Mouse (Mus musculus) G1E (cell line): Measurements from ENCODE around the gene Hoxd11.

ENCODE experiments used
- CTCF ChIP-seq: IDR thresholded peaks from 2 replicates; pipeline ENCODE4 v1.5.1; 2012; ENCODE audit warnings: low read depth, low read length, inconsistent platforms, mixed read lengths
- GATA1 ChIP-seq: IDR thresholded peaks from 2 replicates; pipeline ENCODE4 v1.6.1; 2012; ENCODE audit warnings: borderline replicate concordance, low read length, inconsistent platforms, mixed read lengths
- POLR2AphosphoS5 ChIP-seq: IDR thresholded peaks from 2 replicates; pipeline ENCODE4 v1.6.1; 2012; ENCODE audit warnings: low read depth, low read length, inconsistent platforms; ENCODE audit not compliant: insufficient replicate concordance
- TAL1 ChIP-seq: conservative IDR thresholded peaks from 2 replicates; pipeline ENCODE4 v1.6.1; 2012; ENCODE audit warnings: low read depth, low read length, inconsistent platforms, mixed read lengths

DNA sequence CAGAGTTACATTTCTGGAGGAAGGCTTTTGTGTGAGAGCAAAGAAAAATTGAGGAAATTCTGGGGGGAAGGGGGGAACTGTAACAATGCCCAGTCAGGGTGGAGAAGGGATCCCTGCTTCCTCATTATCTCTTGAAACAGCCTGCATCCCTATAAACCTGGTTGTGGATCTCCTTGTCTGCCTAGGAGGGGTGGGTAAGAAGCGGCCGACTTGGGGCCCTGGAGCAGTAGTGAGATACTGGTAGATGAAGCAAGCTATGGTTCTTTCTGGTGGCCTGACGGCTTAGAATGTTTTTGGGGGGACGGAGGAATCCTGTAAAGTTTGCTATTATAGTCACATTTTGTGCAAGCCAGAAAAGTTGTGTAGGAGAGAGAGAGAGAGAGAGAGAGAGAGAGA, 14.1 kb downstream of the Hoxd11 start:
- TF ChIP-seq GATA1 (no peak), CTCF (no peak), TAL1 (no peak), POLR2AphosphoS5 (no peak)
